10 mouse cellular contexts compared by ENCODE assay signal in genomic region chr7:27765176-27765886, GRCm38 (mm10). TPM values are rescaled to one million over a fixed set of nuclear protein-coding genes. Genes with fewer than 3 reads are reported as not detected.
DNase-seq lines count a peak whose midpoint lies in the region; ATAC-seq lines count a peak whose summit lies in the region.
"Had no signal": no experiment of that assay in that cellular context is flagged by ENCODE, and none has a peak within 500 bp of the region (broad histone marks: within the 10 kb centered on the region; RNA-seq: fewer than 3 reads in every experiment).

No protein-coding gene starts in this region.

- peaks cover 2% of the 10 kb centered on the region; the same call in 1 of the 2 replicates for H3K4me1 ChIP-seq in heart, embryonic 16.5 days (ENCODE audit: control insufficient read depth, insufficient read depth, low read length)
- H3K4me1 ChIP-seq in forebrain, embryonic 11.5 days (replicated peaks; ENCODE audit: control insufficient read depth, insufficient read depth, low read length), result peaks cover 2% of the 10 kb centered on the region; the same call in 1 of the 2 replicates
- 0 out of 2 replicates have a peak, but pooled peaks cover 3% of the 10 kb centered on the region for H3K4me1 ChIP-seq in limb, embryonic 13.5 days
- H3K4me1 ChIP-seq in neural tube, embryonic 11.5 days (ENCODE audit: control insufficient read depth, insufficient read depth, low read length), result no peaks in the 10 kb centered on the region

- ATAC-seq in heart, embryonic 16.5 days (replicated peaks; ENCODE audit: extremely low read depth, insufficient read depth, low FRiP score), result no peak
- ATAC-seq in forebrain, embryonic 11.5 days (replicated peaks; ENCODE audit: low FRiP score), result 0 out of 2 replicates have a peak, but pooled peaks have one; percentile 60
- no peak for ATAC-seq in limb, embryonic 13.5 days (ENCODE audit: low FRiP score, low read depth)
- ATAC-seq in neural tube, embryonic 11.5 days (ENCODE audit: insufficient read depth, low FRiP score, low TSS enrichment), result no peak

- H3K4me2 ChIP-seq in heart, embryonic 16.5 days (ENCODE audit: low read depth, low read length), result peak overlapping the region; percentile 51
- H3K4me2 ChIP-seq in forebrain, embryonic 11.5 days (ENCODE audit: low read depth, low read length, severe bottlenecking), result peak overlapping the region; percentile 52
- peak overlapping the region; percentile 63 for H3K4me2 ChIP-seq in limb, embryonic 13.5 days (replicated peaks)
- peak overlapping the region; percentile 43 for H3K4me2 ChIP-seq in neural tube, embryonic 11.5 days (ENCODE audit: low read depth)

- peaks cover 3% of the 10 kb centered on the region; the same call in 1 of the 2 replicates for H3K27me3 ChIP-seq in heart, embryonic 16.5 days (ENCODE audit: control insufficient read depth, insufficient read depth, low read length)
- no peaks in the 10 kb centered on the region for H3K27me3 ChIP-seq in forebrain, embryonic 11.5 days (ENCODE audit: control insufficient read depth, insufficient read depth, low read length)
- H3K27me3 ChIP-seq in limb, embryonic 13.5 days, result no peaks in the 10 kb centered on the region
- no peaks in the 10 kb centered on the region for H3K27me3 ChIP-seq in neural tube, embryonic 11.5 days (ENCODE audit: control insufficient read depth, insufficient read depth, low read length)
- H3K27me3 ChIP-seq: CH12.LX had no signal

- no peak overlapping the region for H3K27ac ChIP-seq in heart, embryonic 16.5 days (ENCODE audit: low read length)
- H3K27ac ChIP-seq in forebrain, embryonic 11.5 days (ENCODE audit: low read depth, low read length), result no peak overlapping the region
- no peak overlapping the region for H3K27ac ChIP-seq in limb, embryonic 13.5 days
- no peak overlapping the region for H3K27ac ChIP-seq in neural tube, embryonic 11.5 days (ENCODE audit: low read depth, low read length)

- H3K4me3 ChIP-seq in heart, embryonic 16.5 days (ENCODE audit: low read length), result peak overlapping the region; percentile 23
- peak overlapping the region; percentile 19; the same call in 1 of the 2 replicates for H3K4me3 ChIP-seq in forebrain, embryonic 11.5 days (ENCODE audit: low read depth, low read length)
- H3K4me3 ChIP-seq in limb, embryonic 13.5 days, result peak overlapping the region; percentile 33
- H3K4me3 ChIP-seq in neural tube, embryonic 11.5 days (ENCODE audit: low read depth, low read length), result peak overlapping the region; percentile 22

- no peak for DNase-seq in heart, adult 9 months (ENCODE audit: low spot score in 2 of 2)
- DNase-seq in forebrain, embryonic 11.5 days (ENCODE audit: low spot score), result peak; percentile 56
- DNase-seq in neural tube, embryonic 11.5 days (ENCODE audit: low spot score), result no peak
- no peak for DNase-seq in right cerebral cortex, postnatal 10 days (ENCODE audit: low spot score in 2 of 2)
- DNase-seq in adrenal gland, postnatal 4 days (ENCODE audit: low spot score in 2 of 2), result no peak
- no peak for DNase-seq in spleen, postnatal 36 days (ENCODE audit: low spot score in 2 of 2)
- DNase-seq: cerebellum, adult 8-10 months had no signal

- no peak overlapping the region for H3K9ac ChIP-seq in heart, embryonic 16.5 days (ENCODE audit: low read length)
- H3K9ac ChIP-seq in forebrain, embryonic 11.5 days (ENCODE audit: low read length), result no peak overlapping the region; the same call in 1 of the 2 replicates
- peak overlapping the region; percentile 48; the same call in 1 of the 2 replicates for H3K9ac ChIP-seq in limb, embryonic 13.5 days
- H3K9ac ChIP-seq in neural tube, embryonic 11.5 days (ENCODE audit: low read length), result peak overlapping the region; percentile 22; the same call in 1 of the 2 replicates

- no peaks in the 10 kb centered on the region for H3K36me3 ChIP-seq in heart, embryonic 16.5 days (ENCODE audit: control insufficient read depth, insufficient read depth)
- H3K36me3 ChIP-seq in forebrain, embryonic 11.5 days (ENCODE audit: control insufficient read depth, insufficient read depth, low read length), result no peaks in the 10 kb centered on the region
- H3K36me3 ChIP-seq in limb, embryonic 13.5 days, result no peaks in the 10 kb centered on the region
- no peaks in the 10 kb centered on the region for H3K36me3 ChIP-seq in neural tube, embryonic 11.5 days (ENCODE audit: control insufficient read depth, insufficient read depth, low read length)

- no peaks in the 10 kb centered on the region for H3K9me3 ChIP-seq in heart, embryonic 16.5 days (replicated peaks; ENCODE audit: control insufficient read depth, low read length)
- no peaks in the 10 kb centered on the region for H3K9me3 ChIP-seq in forebrain, embryonic 11.5 days (ENCODE audit: control insufficient read depth, low read length)
- no peaks in the 10 kb centered on the region for H3K9me3 ChIP-seq in limb, embryonic 13.5 days
- H3K9me3 ChIP-seq in neural tube, embryonic 11.5 days (ENCODE audit: control insufficient read depth, low read length), result no peaks in the 10 kb centered on the region

- WGBS in heart, embryonic 16.5 days, result 7% methylated on average over 17 of the region's 17 CpGs
- 13% methylated on average over 17 of the region's 17 CpGs for WGBS in forebrain, embryonic 11.5 days
- 9% methylated on average over 17 of the region's 17 CpGs for WGBS in limb, embryonic 13.5 days
- whole genome bisulfite sequencing in neural tube, embryonic 11.5 days, result 15% methylated on average over 17 of the region's 17 CpGs

RNA-seq across cellular contexts. Expression of gene Zfp60, which starts 34.1 kb away (rescaled TPM):
- polyA plus RNA-seq in heart, embryonic 16.5 days (2015; fragmentation: Nextera tagmentation; extraction: Ambion mirVana), result 17.7 and 19.8 TPM in 2 replicates
- 93.9 and 94.3 TPM in 2 replicates for polyA plus RNA-seq in forebrain, embryonic 11.5 days (2014; fragmentation: Nextera tagmentation; extraction: Ambion mirVana)
- 47.5 TPM in 2 replicates for polyA plus RNA-seq in limb, embryonic 13.5 days (2015; fragmentation: Nextera tagmentation; extraction: Ambion mirVana)
- polyA plus RNA-seq in neural tube, embryonic 11.5 days (2014; fragmentation: Nextera tagmentation; extraction: Ambion mirVana), result 83.7 and 84.7 TPM in 2 replicates
- total RNA-seq in adrenal gland, postnatal 4 days (2021), result 10 to 100 TPM; 21.6 to 23.0 TPM

RNA-seq across cellular contexts. Expression of gene Zfp626, which starts 41.7 kb away (rescaled TPM):
- 1.2 and 1.4 TPM in 2 replicates for polyA plus RNA-seq in heart, embryonic 16.5 days (2015; fragmentation: Nextera tagmentation; extraction: Ambion mirVana)
- polyA plus RNA-seq in forebrain, embryonic 11.5 days (2014; fragmentation: Nextera tagmentation; extraction: Ambion mirVana), result 3.1 and 3.3 TPM in 2 replicates
- 2.7 TPM in 2 replicates for polyA plus RNA-seq in limb, embryonic 13.5 days (2015; fragmentation: Nextera tagmentation; extraction: Ambion mirVana)
- polyA plus RNA-seq in neural tube, embryonic 11.5 days (2014; fragmentation: Nextera tagmentation; extraction: Ambion mirVana), result 2.1 and 2.3 TPM in 2 replicates
- total RNA-seq in adrenal gland, postnatal 4 days (2021), result 10 to 100 TPM in 1 of 2 experiments, 1 to 10 TPM in 1; 10.0 to 12.5 TPM

Comparison
In these comparisons a context has a peak if more than half of its experiments do, and no peak if none do; other contexts are left out.
1. H3K9ac ChIP-seq: peak in limb, embryonic 13.5 days (single experiment) and neural tube, embryonic 11.5 days (single experiment); none in heart, embryonic 16.5 days (single experiment) and forebrain, embryonic 11.5 days (single experiment).
2. Peak in every context shown above with its lines, with median percentiles within 50 percentile points of each other: H3K4me2 ChIP-seq and H3K4me3 ChIP-seq.